Mouse (Mus musculus) embryo, embryonic 9.5 days (tissue): ENCODE results near the gene Grap2.

Experiments used
- DNase-seq: peaks from one replicate; pipeline ENCODE4 v3.0.0-alpha.2; 2017; ENCODE audit errors: extremely low spot score

Grap2 gene

GRCm38 (mm10) chr15:80572291-80572690 lies at the start of gene Grap2:
Gene Grap2, plus strand, starts transcription at chr15:80572594.
- no peak for DNase-seq

- DNase-seq: peak; percentile 20
Observed at GRCm38 (mm10) chr15:80529955-80530869, 42.2 kb upstream of the Grap2 start.

- no peak for DNase-seq
Observed at GRCm38 (mm10) chr15:80531026-80531425, 41.4 kb upstream of the Grap2 start.

- no peak for DNase-seq
Observed at GRCm38 (mm10) chr15:80532281-80533072, 39.9 kb upstream of the Grap2 start.

- no peak for DNase-seq
Observed at GRCm38 (mm10) chr15:80533274-80533673, 39.1 kb upstream of the Grap2 start.

- no peak for DNase-seq
Observed at GRCm38 (mm10) chr15:80536051-80536450, 36.3 kb upstream of the Grap2 start.

GRCm38 (mm10) chr15:80538075-80538474 lies 34.3 kb upstream of the Grap2 start:
- DNase-seq: no peak

GRCm38 (mm10) chr15:80538671-80539340 lies 33.6 kb upstream of the Grap2 start:
- DNase-seq: no peak

GRCm38 (mm10) chr15:80544115-80544514 lies 28.3 kb upstream of the Grap2 start:
- no peak for DNase-seq

- no peak for DNase-seq
Observed at GRCm38 (mm10) chr15:80545430-80545829, 27.0 kb upstream of the Grap2 start.

- no peak for DNase-seq
Observed at GRCm38 (mm10) chr15:80554860-80555822, 17.3 kb upstream of the Grap2 start.

GRCm38 (mm10) chr15:80556021-80556420 lies 16.4 kb upstream of the Grap2 start:
- DNase-seq: no peak

GRCm38 (mm10) chr15:80557745-80558144 lies 14.6 kb upstream of the Grap2 start:
- no peak for DNase-seq

- no peak for DNase-seq
Observed at GRCm38 (mm10) chr15:80559534-80559933, 12.9 kb upstream of the Grap2 start.

GRCm38 (mm10) chr15:80559978-80560377 lies 12.4 kb upstream of the Grap2 start:
- no peak for DNase-seq

- no peak for DNase-seq
Observed at GRCm38 (mm10) chr15:80560646-80561580, 11.5 kb upstream of the Grap2 start.

- no peak for DNase-seq
Observed at GRCm38 (mm10) chr15:80562446-80562845, 9.9 kb upstream of the Grap2 start.

GRCm38 (mm10) chr15:80563634-80564208 lies 8.7 kb upstream of the Grap2 start:
- no peak for DNase-seq

- no peak for DNase-seq
Observed at GRCm38 (mm10) chr15:80565106-80565665, 7.2 kb upstream of the Grap2 start, which contains the start of gene Enthd1. Gene Enthd1, minus strand, starts transcription at chr15:80565156.
